Mouse (Mus musculus): ENCODE measurements around the gene Rab1b.
A peak's percentile ranks its signal among the peaks of the same experiment; 100 is the strongest.

Gene Rab1b

DNA sequence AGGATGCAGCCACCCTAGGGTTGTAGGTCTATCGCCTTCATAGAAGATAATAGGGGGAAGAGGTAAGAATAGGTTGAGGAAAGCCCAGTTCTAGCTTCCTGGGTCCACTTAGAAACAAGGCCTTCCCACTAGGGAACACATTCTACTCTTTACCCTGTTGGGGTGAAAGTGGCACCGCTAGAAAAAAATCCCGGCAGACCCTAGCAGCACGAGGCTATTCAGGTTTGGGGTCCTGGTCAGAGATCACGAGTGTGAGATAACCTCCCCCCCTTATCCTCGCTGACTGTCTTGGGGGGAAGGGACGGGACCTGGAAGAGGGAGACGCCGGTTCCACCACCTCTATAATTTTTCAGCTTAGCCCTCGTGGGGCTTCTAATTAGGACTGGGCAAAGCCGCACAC is 35.8 kb downstream of the Rab1b start:
- no peak for DNase-seq

DNA sequence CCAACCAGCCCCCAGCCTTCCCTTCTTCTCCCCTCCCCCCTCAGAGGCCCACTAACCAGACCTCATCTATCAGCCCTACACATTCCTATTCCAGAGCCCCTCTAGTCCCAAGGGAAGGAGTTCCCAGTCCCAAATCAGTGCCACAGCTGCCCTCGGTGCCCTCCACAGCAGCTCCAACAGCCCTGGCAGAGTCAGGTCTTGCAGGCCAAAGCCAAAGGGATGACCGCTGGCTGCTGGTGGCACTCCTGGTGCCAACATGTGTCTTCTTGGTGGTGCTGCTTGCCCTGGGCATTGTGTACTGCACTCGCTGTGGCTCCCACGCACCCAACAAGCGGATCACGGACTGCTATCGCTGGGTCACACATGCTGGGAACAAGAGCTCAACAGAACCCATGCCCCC is 36.9 kb downstream of the Rab1b start:
- no peak for DNase-seq

- no peak for DNase-seq
Measured at GRCm38 (mm10) chr19:5069486-5069885, 37.4 kb downstream of the Rab1b start.

DNA sequence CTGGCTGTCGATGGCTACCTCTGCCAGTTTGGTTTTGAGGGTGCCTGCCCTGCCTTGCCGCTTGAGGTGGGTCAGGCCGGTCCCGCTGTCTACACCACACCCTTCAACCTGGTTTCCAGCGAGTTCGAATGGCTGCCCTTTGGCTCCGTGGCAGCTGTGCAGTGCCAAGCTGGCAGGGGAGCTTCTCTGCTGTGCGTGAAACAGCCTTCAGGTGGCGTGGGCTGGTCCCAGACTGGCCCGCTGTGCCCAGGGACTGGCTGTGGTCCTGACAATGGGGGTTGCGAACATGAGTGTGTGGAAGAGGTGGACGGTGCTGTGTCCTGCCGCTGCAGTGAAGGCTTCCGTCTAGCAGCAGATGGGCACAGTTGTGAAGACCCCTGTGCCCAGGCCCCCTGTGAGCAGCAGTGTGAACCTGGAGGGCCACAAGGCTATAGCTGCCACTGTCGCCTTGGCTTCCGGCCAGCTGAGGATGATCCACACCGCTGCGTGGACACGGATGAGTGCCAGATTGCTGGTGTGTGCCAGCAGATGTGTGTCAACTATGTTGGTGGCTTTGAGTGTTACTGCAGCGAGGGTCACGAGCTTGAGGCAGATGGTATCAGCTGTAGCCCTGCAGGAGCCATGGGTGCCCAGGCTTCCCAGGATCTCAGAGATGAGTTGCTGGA is 38.2 kb downstream of the Rab1b start:
- DNase-seq: no peak

GRCm38 (mm10) chr19:5067867-5068569 is 38.9 kb downstream of the Rab1b start, which contains the start of gene Cd248:
TSS of gene Cd248 (plus strand) at chr19:5068078.
- DNase-seq: no peak

- no peak for DNase-seq
Measured at GRCm38 (mm10) chr19:5067040-5067799, 39.7 kb downstream of the Rab1b start.

DNA sequence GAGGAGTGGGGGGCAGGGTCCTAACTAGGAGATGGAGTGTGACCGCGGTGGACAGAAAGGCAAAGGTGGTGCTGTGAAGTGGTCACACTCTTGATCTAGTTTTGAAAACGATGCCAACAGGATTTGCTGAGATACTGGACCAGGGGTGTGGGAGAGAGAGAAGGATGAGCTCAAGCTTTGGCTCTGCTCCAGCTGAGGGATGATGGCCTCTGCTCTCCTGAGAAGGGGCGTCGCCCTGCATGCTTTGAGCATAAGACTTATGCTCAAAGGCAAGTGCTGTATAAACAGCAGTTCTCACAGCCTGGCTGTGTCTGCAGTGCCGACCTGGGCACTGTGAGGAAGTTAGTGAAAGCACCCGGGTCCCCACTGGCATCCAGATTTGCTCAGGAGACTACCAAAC is 41.8 kb downstream of the Rab1b start:
- DNase-seq: no peak

GRCm38 (mm10) chr19:5062446-5062845 is 44.4 kb downstream of the Rab1b start:
- no peak for DNase-seq

DNA sequence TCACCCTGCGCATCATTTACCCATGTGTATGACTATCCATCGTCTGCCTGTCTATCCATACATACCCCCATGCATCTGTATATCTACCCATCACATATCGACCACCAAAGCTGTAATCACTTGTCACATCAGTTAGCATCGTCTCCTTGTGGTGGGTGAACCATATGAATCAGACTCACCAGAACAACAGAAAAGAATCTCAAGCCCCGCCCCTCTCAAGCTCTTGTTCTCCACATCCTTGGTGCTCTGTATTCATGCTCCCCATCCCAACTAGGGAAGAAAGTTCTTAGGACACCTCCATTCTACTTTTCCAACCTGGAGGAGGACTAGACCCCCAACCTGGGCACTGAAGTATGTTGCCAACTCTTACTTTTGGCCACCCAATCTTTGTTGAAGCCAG is 44.8 kb downstream of the Rab1b start:
- no peak for DNase-seq

GRCm38 (mm10) chr19:5060365-5061330 is 46.2 kb downstream of the Rab1b start:
- no peak for DNase-seq

- DNase-seq: no peak
Measured at GRCm38 (mm10) chr19:5058801-5059771, 47.8 kb downstream of the Rab1b start.

- DNase-seq: no peak
Measured at GRCm38 (mm10) chr19:5057876-5058775, 48.7 kb downstream of the Rab1b start.

GRCm38 (mm10) chr19:5056251-5056650 is 50.6 kb downstream of the Rab1b start:
- peak; percentile 56 for DNase-seq

GRCm38 (mm10) chr19:5053909-5054308 is 53.0 kb downstream of the Rab1b start:
- peak; percentile 82 for DNase-seq

GRCm38 (mm10) chr19:5052853-5053252 is 54.0 kb downstream of the Rab1b start:
- no peak for DNase-seq

DNA sequence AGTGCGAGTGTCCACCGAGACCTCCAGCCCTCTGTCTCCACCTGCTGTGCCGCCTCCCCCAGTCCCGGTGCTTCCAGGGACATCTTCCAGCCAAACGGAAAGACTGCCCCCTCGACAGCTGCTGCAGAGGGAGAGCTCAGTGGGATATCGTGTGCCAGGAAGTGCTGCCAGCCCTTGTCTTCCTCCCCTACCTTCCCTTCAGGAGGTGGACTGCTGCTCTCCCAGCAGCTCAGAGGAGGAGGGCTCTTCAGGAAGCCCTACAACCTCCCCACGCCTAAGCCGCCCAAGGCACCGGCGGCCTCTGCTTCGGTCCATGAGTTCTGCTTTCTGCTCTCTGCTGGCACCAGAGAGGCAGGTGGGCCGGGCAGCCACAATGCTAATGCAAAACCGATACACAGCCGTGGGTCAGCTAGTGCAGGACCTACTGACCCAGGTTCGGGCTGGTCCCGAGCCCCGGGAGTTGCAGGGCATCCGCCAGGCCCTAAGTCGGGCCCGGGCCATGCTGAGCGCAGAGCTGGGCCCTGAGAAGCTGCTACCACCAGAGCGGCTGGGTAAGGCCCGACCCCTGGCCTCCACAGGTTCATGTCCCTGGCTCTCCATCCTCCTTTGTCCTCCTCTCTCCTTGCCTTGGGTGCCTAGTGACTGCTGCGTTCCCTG is 54.6 kb downstream of the Rab1b start:
- DNase-seq: no peak

- DNase-seq: no peak
Measured at GRCm38 (mm10) chr19:5051515-5051914, 55.4 kb downstream of the Rab1b start.

DNA sequence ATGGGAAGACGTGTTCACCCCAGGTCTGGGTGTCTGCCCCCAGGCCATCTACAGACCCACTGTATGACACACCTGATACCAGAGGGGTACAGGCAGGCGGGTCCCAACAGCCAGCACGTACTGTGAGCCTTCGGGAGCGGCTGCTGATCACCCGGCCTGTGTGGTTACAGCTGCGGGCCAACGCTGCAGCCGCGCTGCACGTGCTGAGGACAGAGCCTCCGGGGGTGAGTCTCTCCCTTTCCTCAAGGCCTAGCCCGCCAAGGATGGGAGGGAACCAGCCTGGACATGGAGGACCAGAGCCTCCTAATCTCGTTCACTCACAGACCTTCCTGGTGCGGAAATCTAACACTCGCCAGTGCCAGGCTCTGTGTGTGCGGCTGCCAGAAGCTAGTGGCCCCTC is 55.8 kb downstream of the Rab1b start:
- DNase-seq: no peak

DNA sequence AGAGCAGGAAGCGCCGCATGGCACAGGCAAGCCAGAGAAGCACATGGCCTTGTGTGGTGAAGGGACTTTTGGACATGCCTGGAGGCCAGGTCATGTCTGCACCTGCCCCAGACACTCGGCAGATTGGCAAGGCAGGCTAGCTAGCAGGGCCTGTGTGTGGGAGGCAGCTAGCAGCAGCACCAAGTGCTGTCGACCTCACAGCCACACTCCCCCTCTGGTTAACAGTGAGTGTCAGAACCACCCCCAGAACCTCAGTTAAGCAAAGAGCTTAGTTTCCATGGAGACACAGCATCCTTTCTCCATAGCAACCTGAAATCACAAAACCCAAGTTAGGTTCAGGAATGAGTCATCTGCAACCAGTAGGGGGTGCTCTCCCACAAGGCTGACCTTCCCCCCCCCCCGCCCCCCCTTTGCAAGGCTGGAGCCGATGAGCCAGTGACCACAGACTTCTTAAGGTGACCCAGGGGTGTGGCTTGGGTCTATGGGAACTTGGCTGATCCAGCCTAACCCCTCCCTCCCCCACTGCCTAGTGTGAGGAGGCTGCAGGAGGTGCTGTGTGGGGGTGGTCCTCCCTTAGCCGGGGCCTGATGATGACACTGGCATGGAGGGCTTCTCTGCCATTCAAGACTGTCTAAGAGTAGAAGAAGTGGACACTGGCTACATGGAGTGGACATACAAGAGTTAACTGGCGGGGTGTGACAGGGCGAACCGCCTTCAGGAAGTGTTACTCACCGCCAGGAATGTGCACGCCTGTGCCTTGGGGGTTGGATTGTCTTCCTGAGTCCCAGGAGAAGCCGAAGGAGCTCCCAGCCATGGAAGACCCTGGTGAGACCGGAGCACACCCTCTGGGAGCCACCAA is 56.6 kb downstream of the Rab1b start, which contains the start of gene Rin1:
Rin1 (plus strand) TSS at position 435 of the 859 bp plus-strand sequence.
- no peak for DNase-seq
